Mouse (Mus musculus) kidney, adult 2 months (tissue): ENCODE data around the gene Nxph4. TPM values are rescaled to one million over a fixed set of nuclear protein-coding genes. Genes with fewer than 3 reads are reported as not detected.

Experiments
- DNase-seq: peaks from one replicate; pipeline ENCODE4 v3.0.0; 2021
- H3K27ac ChIP-seq: fragments of 200-500 bp; 2 replicates; pipeline ENCODE4 v1.5.1; 2012; ENCODE audit warnings: low read depth, low read length, control low read depth, inconsistent platforms; ENCODE audit not compliant: insufficient read depth
- H3K27me3 ChIP-seq: fragments of 200-500 bp; replicated peaks from 2 replicates; pipeline ENCODE4 v1.6.1; 2012; ENCODE audit warnings: mild to moderate bottlenecking, moderate library complexity, low read length, inconsistent platforms; ENCODE audit not compliant: control insufficient read depth, insufficient read depth
- H3K36me3 ChIP-seq: fragments of 200-500 bp; 2 replicates; pipeline ENCODE4 v1.6.1; 2012; ENCODE audit warnings: mild to moderate bottlenecking, moderate library complexity, low read length, inconsistent platforms; ENCODE audit not compliant: control insufficient read depth, insufficient read depth
- H3K4me1 ChIP-seq: fragments of 200-500 bp; 2 replicates; pipeline ENCODE4 v1.6.1; 2011; ENCODE audit warnings: low read length; ENCODE audit not compliant: control insufficient read depth, insufficient read depth
- H3K4me3 ChIP-seq: fragments of 200-500 bp; 2 replicates; pipeline ENCODE4 v1.5.1; 2011; ENCODE audit warnings: mild to moderate bottlenecking, low read depth, low read length, control low read depth; ENCODE audit not compliant: insufficient read depth
- CTCF ChIP-seq: fragments of 200-500 bp; conservative IDR thresholded peaks from 2 replicates; pipeline ENCODE4 v1.5.1; 2011; ENCODE audit warnings: low read depth, mild to moderate bottlenecking, control low read depth, low read length, moderate library complexity, mixed read lengths; ENCODE audit not compliant: insufficient read depth, insufficient read length
- POLR2A ChIP-seq: fragments of 200-500 bp; IDR thresholded peaks from one replicate; pipeline ENCODE4 v1.6.1; 2011; ENCODE audit warnings: low read depth, low read length, control low read depth
- WGBS: fragments of 180-500 bp; shearing (Covaris S2); methylation state at CpG from one replicate; pipeline ENCODE4 v1.1.7; 2018; 5-methylcytosine and 5-hydroxymethylcytosine counted together
- polyA plus RNA-seq: library from polyadenylated mRNA; depleted of rRNA; stranded (reverse); fragments of >200 nt; gene quantifications from 2 replicates; pipeline ENCODE4 v1.2.3, GENCODE M21; 2012

The Nxph4 gene
- polyA plus RNA-seq, 1 experiment, result 2.0 TPM

DNA sequence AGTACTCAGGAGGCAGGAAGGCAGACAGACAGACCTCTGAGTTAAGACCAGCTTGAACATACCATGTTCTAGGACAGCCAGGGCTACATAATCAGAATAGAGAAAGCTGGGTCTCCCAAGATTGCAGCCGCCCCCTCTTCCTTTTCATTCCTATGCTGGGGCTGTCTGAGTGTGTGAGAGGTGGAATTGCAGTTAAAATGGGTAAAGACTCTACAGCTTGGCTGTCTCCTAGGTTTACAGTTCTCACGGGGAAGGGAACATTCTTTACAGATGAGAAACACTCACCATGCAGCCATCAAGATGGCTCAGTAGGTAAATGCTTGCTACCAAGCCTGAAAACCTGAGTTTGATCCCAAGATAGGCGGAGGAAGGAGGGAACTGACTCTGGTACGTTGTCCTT lies 34.3 kb downstream of the Nxph4 start:
- no peaks in the 10 kb centered on the region for H3K4me1 ChIP-seq
- no peak overlapping the region for H3K27ac ChIP-seq
- H3K27me3 ChIP-seq, result no peaks in the 10 kb centered on the region
- no peak for TF ChIP-seq CTCF
- no peak for TF ChIP-seq POLR2A
- H3K4me3 ChIP-seq, result no peak overlapping the region
- no peak for DNase-seq
- 87% methylated on average over 4 of the region's 4 CpGs for WGBS
- H3K36me3 ChIP-seq, result no peaks in the 10 kb centered on the region; the same call in none of the 2 replicates

DNA sequence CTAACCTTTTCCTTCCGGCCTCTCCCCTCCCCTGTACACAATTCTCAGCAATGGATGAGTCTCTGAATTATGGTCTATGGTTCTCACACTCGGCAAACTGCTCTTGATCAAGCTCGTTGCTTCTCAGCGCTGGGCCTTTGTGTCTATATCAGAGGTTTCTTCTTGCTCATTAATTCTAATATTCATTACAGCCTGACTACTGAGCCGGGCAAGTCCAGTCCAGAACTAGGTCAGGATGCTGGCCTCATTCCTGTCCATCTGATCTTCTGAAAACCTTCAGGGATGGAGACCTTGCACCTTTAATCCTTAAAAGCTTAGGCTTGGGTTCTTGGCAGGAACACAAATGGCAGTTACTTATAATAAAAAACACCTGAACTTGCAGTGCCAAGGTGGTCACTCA lies 34.8 kb downstream of the Nxph4 start:
- TF ChIP-seq CTCF (no peak), POLR2A (no peak)
- WGBS, result 51% methylated on average over 5 of the region's 5 CpGs

DNA sequence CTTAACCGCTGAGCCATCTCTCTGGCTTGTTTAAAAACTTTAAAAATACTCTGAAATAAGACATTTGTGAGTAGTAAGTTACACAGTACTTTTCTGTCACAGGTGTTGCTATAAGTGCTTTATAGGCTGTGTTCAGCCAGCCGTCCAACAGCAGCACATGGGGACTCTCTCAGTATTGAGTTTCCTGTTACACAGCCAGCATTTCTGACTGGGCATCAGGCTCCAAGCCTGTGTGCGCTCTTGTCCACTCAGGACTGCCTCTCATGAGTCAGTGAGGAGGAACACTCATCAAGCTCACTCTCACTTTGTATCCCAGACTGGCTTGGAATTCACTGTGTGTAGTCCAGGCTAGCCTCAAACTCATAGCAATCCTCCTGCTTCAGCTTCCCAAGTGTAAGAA lies 38.2 kb downstream of the Nxph4 start:
- no peak for DNase-seq
- WGBS, result 83% methylated on average over 3 of the region's 3 CpGs
- Histone ChIP-seq H3K36me3 (no peaks in the 10 kb centered on the region; the same call in none of the 2 replicates), H3K4me1 (no peaks in the 10 kb centered on the region), H3K27me3 (no peaks in the 10 kb centered on the region), H3K4me3 (no peak overlapping the region), H3K27ac (no peak overlapping the region)
- no peak for TF ChIP-seq CTCF
- TF ChIP-seq POLR2A, result no peak

More for the DNA sequence above, 34.8 kb downstream of the Nxph4 start:
- Histone ChIP-seq H3K27me3 (no peaks in the 10 kb centered on the region), H3K36me3 (no peaks in the 10 kb centered on the region; the same call in none of the 2 replicates), H3K4me1 (no peaks in the 10 kb centered on the region), H3K27ac (no peak overlapping the region), H3K4me3 (no peak overlapping the region)
- no peak for DNase-seq

DNA sequence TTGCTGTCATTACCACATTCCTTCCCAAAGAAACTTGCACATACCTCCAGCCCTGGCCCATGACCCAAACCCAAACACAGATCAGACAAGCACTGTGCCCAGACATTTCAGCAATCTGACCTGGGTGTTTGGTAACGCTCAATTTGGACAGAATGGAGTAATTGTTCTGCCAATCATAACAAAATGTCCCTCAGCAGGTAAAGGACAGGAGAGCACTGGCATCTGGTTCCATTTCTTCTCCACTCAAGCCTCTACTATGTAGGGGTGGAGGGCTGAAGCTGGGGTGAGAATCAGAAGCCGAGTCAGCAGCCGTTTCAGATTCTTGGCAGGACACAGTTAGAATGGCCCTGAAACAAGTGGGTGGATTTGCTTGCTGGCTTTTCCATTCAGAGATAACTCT lies 42.2 kb downstream of the Nxph4 start:
- Histone ChIP-seq H3K27ac (no peak overlapping the region), H3K27me3 (no peaks in the 10 kb centered on the region), H3K4me1 (no peaks in the 10 kb centered on the region), H3K36me3 (no peaks in the 10 kb centered on the region; the same call in 1 of the 2 replicates), H3K4me3 (no peak overlapping the region)
- 72% methylated on average over 3 of the region's 3 CpGs for WGBS
- TF ChIP-seq CTCF, result no peak
- TF ChIP-seq POLR2A, result no peak
- DNase-seq, result no peak

DNA sequence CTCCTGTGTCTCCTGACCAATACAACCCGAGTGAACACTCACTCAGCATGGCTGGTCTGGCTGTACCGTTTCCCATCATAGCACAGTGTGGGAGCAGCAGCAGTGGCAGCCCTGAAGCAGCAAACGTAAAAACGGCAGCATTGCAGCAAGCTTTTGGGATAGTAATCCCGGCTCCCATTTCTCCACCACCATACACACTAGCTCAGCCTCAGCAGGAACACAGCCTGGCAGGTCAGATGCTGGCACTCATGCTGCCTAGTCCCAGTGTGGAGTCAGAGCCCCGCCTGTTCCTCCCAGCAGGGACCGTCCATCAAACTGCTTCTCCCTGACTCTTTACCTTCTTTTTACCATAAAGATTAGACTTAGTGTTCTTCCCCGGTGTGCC lies 43.2 kb downstream of the Nxph4 start:
- Histone ChIP-seq H3K27me3 (no peaks in the 10 kb centered on the region), H3K4me1 (no peaks in the 10 kb centered on the region), H3K36me3 (no peaks in the 10 kb centered on the region), H3K4me3 (no peak overlapping the region), H3K27ac (no peak overlapping the region)
- TF ChIP-seq CTCF (no peak), POLR2A (no peak)
- WGBS, result 82% methylated on average over 8 of the region's 8 CpGs
- no peak for DNase-seq

DNA sequence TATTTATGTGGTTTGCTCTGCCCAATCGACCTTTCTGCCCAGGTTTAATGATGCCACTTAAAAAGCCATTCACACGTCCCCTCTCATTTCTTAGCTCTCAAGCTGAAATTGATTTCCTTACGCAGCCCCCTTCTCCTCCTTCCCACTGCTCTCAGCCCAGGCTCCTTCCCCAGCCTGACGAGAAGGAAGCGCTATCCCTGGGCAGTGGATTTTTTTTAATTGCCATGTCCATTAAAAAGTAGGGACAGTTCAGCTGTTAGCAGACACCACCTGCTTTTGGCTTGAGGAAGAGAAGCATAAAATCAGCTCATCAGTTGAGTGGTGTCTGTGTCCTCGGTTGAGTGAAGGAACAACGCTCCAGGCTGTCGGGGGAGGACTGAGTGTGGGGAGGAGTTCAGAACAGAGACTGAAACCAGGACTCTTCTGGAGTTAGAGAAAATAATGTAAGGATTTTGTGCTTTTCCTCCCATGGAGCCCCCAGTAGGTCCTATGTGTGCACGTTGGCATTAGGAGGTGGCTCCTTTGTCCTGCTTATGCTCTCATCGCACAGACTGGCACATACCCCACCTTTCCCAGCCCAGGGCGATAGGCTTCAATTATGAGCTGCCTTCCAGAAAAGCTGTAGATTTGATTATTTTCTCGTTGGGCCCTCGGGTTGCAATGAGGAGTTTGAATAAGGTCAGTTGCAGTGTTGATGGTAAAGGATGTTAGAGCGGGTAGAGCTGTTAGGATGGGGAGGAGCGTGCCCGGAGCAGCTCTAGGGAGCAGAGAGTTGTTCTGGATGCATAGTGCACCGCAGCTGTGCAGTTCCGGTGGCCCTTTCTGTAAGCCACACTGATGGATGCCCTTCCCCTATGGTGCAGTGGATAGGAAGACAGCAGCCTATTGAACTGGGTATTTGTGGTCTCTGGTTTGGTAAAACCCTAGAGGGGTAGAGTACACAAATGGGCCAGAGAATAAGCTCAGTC lies 43.9 kb downstream of the Nxph4 start:
- TF ChIP-seq CTCF (no peak), POLR2A (no peak)
- Histone ChIP-seq H3K27me3 (no peaks in the 10 kb centered on the region), H3K4me3 (no peak overlapping the region), H3K36me3 (no peaks in the 10 kb centered on the region), H3K4me1 (no peaks in the 10 kb centered on the region), H3K27ac (no peak overlapping the region)
- DNase-seq, result no peak
- 80% methylated on average over 18 of the region's 18 CpGs for WGBS

DNA sequence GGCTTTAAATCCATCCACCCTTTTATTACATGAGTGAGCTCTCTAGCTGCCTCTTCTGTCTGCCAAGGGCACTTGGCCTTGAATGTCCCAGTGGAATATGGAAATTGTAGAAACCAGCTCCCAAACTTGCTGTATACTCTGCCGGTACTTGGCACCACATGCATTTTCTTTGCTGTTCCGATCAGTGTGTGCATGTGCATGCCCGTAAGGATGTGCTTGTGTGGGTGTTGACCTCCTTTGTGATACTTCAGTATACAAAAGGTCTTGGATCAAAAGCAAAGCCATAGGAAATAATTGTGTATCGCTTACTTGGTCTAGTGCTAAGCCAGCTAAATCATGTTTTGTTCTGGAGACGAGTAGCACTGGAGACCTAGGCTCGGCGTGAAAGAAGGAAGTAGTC lies 45.5 kb downstream of the Nxph4 start:
- H3K27ac ChIP-seq, result no peak overlapping the region
- H3K4me1 ChIP-seq, result no peaks in the 10 kb centered on the region
- H3K4me3 ChIP-seq, result no peak overlapping the region
- TF ChIP-seq CTCF, result no peak
- no peak for TF ChIP-seq POLR2A
- H3K36me3 ChIP-seq, result 0 out of 2 replicates have a peak, but pooled peaks cover 1% of the 10 kb centered on the region
- no peaks in the 10 kb centered on the region for H3K27me3 ChIP-seq
- WGBS, result 74% methylated on average over 7 of the region's 7 CpGs
- no peak for DNase-seq
